Mouse (Mus musculus) neural tube, embryonic 15.5 days (tissue): Measurements from ENCODE around the gene Mindy4. TPM values are rescaled to one million over a fixed set of nuclear protein-coding genes. Genes with fewer than 3 reads are reported as not detected.

Experiments used
- ATAC-seq: fragments of 200-750 bp; cut with Nextera tagmentation; 2 replicates; pipeline ENCODE4 v1.8.0; 2017; ENCODE audit warnings: mild to moderate bottlenecking, moderate TSS enrichment, moderate library complexity; ENCODE audit not compliant: low FRiP score
- H3K27ac ChIP-seq: fragments of 300-500 bp; sonication (generic); replicated peaks from 2 replicates; pipeline ENCODE4 v1.5.1; 2015; ENCODE audit warnings: mild to moderate bottlenecking, inconsistent platforms
- H3K27me3 ChIP-seq: fragments of 300-500 bp; sonication (generic); replicated peaks from 2 replicates; pipeline ENCODE4 v1.6.1; 2015; ENCODE audit warnings: inconsistent platforms
- H3K36me3 ChIP-seq: fragments of 300-500 bp; sonication (generic); 2 replicates; pipeline ENCODE4 v1.6.1; 2015; ENCODE audit warnings: inconsistent platforms
- H3K4me1 ChIP-seq: fragments of 300-500 bp; sonication (generic); 2 replicates; pipeline ENCODE4 v1.6.1; 2015; ENCODE audit warnings: inconsistent platforms
- H3K4me2 ChIP-seq: fragments of 300-500 bp; sonication (generic); 2 replicates; pipeline ENCODE4 v1.6.1; 2015; ENCODE audit warnings: inconsistent platforms, mild to moderate bottlenecking, moderate library complexity
- H3K4me3 ChIP-seq: fragments of 300-500 bp; sonication (generic); replicated peaks from 2 replicates; pipeline ENCODE4 v1.5.1; 2015; ENCODE audit warnings: mild to moderate bottlenecking, inconsistent platforms
- H3K9ac ChIP-seq: fragments of 300-500 bp; sonication (generic); replicated peaks from 2 replicates; pipeline ENCODE4 v1.6.1; 2015; ENCODE audit warnings: mild to moderate bottlenecking, inconsistent platforms
- H3K9me3 ChIP-seq: fragments of 300-500 bp; sonication (generic); replicated peaks from 2 replicates; pipeline ENCODE4 v1.6.1; 2016; ENCODE audit warnings: inconsistent platforms
- WGBS: fragments of 180-500 bp; shearing (Covaris S2); methylation state at CpG from one replicate; pipeline ENCODE4 v1.1.7; 2015; ENCODE audit warnings: mixed read lengths; 5-methylcytosine and 5-hydroxymethylcytosine counted together
- polyA plus RNA-seq: library from polyadenylated mRNA; unstranded; fragments of >200 nt; fragmentation: Nextera tagmentation; extraction: Ambion mirVana; gene quantifications from 2 replicates; pipeline ENCODE4 v1.2.1, GENCODE M21; 2015

Gene Mindy4
- polyA plus RNA-seq, 1 experiment from 2014 or later, result 10.3 TPM

- Histone ChIP-seq H3K36me3 (no peaks in the 10 kb centered on the region), H3K27me3 (no peaks in the 10 kb centered on the region), H3K4me3 (no peak overlapping the region), H3K9me3 (no peaks in the 10 kb centered on the region), H3K4me1 (no peaks in the 10 kb centered on the region), H3K9ac (no peak overlapping the region), H3K4me2 (no peak overlapping the region), H3K27ac (no peak overlapping the region)
- ATAC-seq, result no peak
- WGBS, result 91% methylated on average over 4 of the region's 4 CpGs
These were observed 110.7 kb downstream of the Mindy4 start for GRCm38 (mm10) chr6:55313893-55314292.

DNA sequence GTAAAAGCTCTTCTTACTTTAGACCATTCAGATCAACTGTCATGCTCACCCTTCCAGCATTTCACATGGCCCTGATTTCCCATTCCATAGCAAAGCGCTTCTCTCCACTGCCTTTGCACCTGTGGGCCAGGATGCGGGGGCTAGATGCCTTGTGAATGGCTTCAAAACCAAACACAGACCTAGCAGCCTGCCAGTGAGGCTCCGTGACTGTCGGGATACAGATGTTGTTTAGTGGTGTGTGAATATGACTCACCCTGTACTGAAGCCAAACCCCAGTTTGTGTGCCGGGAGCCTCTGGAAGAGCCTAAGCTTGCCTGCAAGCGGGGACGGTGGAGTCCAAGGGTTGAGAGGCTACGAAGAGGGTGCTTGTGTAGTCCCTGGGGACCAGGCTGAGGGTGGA is 111.4 kb downstream of the Mindy4 start:
- no peak overlapping the region for H3K4me3 ChIP-seq
- H3K9me3 ChIP-seq, result no peaks in the 10 kb centered on the region
- no peak overlapping the region for H3K9ac ChIP-seq
- no peak overlapping the region for H3K27ac ChIP-seq
- H3K36me3 ChIP-seq, result no peaks in the 10 kb centered on the region
- H3K4me2 ChIP-seq, result no peak overlapping the region
- ATAC-seq, result no peak
- H3K4me1 ChIP-seq, result peaks cover 2% of the 10 kb centered on the region; the same call in 1 of the 2 replicates
- H3K27me3 ChIP-seq, result no peaks in the 10 kb centered on the region
- WGBS, result 90% methylated on average over 8 of the region's 8 CpGs

DNA sequence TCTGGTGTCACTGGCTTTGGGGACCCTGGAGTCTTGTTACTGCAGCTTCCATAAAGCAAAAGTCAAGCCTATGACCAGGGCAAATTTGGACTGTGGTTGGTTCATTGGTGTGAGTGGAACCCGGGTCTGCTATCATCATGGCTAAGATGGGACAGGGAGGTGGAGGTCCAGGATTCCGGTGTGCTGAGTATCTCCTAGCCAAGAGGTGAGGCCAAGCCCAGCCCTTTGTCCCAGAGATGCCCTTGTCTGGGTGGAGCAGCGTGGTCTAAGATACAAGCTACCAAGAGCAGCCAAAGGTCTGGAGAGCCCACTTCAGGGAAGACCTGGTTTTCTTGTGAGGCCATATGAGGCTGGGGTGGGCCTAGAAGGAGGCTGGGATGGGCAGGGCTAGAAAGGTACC is 115.4 kb downstream of the Mindy4 start:
- WGBS, result 94% methylated on average over 3 of the region's 3 CpGs
- no peak overlapping the region for H3K9ac ChIP-seq
- H3K4me1 ChIP-seq, result peaks cover 8% of the 10 kb centered on the region; the same call in 1 of the 2 replicates
- H3K9me3 ChIP-seq, result no peaks in the 10 kb centered on the region
- H3K27ac ChIP-seq, result no peak overlapping the region
- no peak overlapping the region for H3K4me3 ChIP-seq
- no peak overlapping the region for H3K4me2 ChIP-seq
- no peak for ATAC-seq
- H3K36me3 ChIP-seq, result no peaks in the 10 kb centered on the region
- no peaks in the 10 kb centered on the region for H3K27me3 ChIP-seq

DNA sequence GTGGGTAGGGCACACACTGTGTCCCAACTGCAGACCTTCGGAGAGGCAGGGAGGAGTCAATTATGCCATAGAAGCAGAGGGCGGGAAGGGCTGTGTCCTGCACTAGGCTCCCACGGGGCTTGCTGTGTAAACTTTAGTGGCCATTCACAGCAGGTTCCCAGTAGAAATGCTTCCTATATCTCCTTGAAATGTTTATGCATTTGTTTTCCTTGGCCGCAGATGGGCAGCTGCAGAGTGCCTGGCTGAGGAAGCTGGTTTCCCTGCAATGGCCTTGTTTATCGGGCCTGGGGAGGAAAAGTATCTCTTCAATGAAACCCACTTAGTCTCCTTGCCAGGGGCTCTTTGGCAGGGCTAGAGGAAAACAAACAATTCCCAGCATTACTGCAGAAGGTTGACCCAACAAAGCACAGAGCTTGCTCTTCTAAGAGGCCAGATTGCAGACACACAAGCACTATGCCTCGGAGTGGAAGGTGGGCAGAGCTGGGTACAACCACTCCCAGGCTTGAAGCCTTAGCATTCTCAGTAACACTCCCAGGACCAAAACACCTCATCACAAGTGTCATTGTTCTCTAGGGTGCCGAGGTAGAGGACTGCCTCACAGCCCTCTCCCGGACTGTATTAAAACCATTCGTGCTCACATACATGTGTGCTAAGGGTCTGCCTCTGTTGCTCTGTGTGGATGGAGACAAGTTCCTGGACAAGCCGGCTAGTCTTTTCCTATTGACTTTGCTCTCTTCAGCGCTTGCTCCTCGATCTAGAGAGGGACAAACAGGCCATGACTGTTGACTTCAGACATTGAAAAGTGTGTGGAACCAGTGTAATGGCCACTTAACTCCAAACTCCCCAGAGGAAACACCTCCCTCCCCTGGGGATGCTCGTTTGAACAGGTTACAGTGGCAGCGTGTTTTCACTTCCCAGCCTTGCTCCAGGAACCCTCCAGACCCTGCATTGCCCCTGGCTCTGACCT is 116.7 kb downstream of the Mindy4 start:
- H3K27me3 ChIP-seq, result no peaks in the 10 kb centered on the region
- H3K4me1 ChIP-seq, result peaks cover 8% of the 10 kb centered on the region; the same call in 1 of the 2 replicates
- no peak for ATAC-seq
- H3K4me3 ChIP-seq, result no peak overlapping the region
- H3K9me3 ChIP-seq, result no peaks in the 10 kb centered on the region
- H3K4me2 ChIP-seq, result no peak overlapping the region
- no peaks in the 10 kb centered on the region for H3K36me3 ChIP-seq
- WGBS, result 69% methylated on average over 14 of the region's 14 CpGs
- H3K9ac ChIP-seq, result no peak overlapping the region
- H3K27ac ChIP-seq, result no peak overlapping the region

GRCm38 (mm10) chr6:55320894-55321293 is 117.7 kb downstream of the Mindy4 start:
- H3K27me3 ChIP-seq, result no peaks in the 10 kb centered on the region
- no peak overlapping the region for H3K27ac ChIP-seq
- no peak overlapping the region for H3K4me3 ChIP-seq
- 89% methylated on average over 4 of the region's 4 CpGs for WGBS
- H3K36me3 ChIP-seq, result no peaks in the 10 kb centered on the region
- no peak for ATAC-seq
- H3K9ac ChIP-seq, result no peak overlapping the region
- peaks cover 8% of the 10 kb centered on the region; the same call in 1 of the 2 replicates for H3K4me1 ChIP-seq
- no peak overlapping the region for H3K4me2 ChIP-seq
- no peaks in the 10 kb centered on the region for H3K9me3 ChIP-seq

DNA sequence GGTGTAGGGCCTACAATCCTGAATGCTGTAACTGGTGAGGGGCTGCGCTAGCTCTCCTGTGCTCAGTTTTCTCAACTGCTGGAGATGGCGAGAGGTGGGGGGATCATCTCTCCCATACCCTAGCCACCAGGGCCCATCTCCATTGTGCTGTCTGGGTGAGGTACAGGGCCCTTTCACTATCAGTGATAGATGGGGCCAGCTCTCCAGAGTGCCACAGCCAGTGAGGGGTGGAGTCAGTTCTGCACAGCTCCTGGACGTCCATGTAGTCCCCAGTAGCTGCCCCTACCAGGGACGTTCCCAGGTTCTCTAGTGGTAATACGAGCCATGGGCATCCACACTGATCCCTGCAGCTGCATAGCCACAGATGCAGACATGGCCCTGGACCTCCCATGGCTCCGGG is 118.3 kb downstream of the Mindy4 start:
- no peak for ATAC-seq
- H3K36me3 ChIP-seq, result no peaks in the 10 kb centered on the region
- H3K27me3 ChIP-seq, result no peaks in the 10 kb centered on the region
- no peaks in the 10 kb centered on the region for H3K9me3 ChIP-seq
- 68% methylated on average over 6 of the region's 6 CpGs for WGBS
- peaks cover 8% of the 10 kb centered on the region; the same call in 1 of the 2 replicates for H3K4me1 ChIP-seq
- H3K27ac ChIP-seq, result no peak overlapping the region
- H3K9ac ChIP-seq, result no peak overlapping the region
- H3K4me3 ChIP-seq, result no peak overlapping the region
- H3K4me2 ChIP-seq, result no peak overlapping the region

GRCm38 (mm10) chr6:55322980-55323379 is 119.8 kb downstream of the Mindy4 start:
- Histone ChIP-seq H3K4me3 (no peak overlapping the region), H3K4me2 (no peak overlapping the region), H3K36me3 (no peaks in the 10 kb centered on the region), H3K9ac (no peak overlapping the region), H3K4me1 (peaks cover 8% of the 10 kb centered on the region; the same call in 1 of the 2 replicates), H3K9me3 (no peaks in the 10 kb centered on the region), H3K27ac (no peak overlapping the region), H3K27me3 (no peaks in the 10 kb centered on the region)
- no peak for ATAC-seq
- WGBS, result 97% methylated on average over 2 of the region's 2 CpGs

DNA sequence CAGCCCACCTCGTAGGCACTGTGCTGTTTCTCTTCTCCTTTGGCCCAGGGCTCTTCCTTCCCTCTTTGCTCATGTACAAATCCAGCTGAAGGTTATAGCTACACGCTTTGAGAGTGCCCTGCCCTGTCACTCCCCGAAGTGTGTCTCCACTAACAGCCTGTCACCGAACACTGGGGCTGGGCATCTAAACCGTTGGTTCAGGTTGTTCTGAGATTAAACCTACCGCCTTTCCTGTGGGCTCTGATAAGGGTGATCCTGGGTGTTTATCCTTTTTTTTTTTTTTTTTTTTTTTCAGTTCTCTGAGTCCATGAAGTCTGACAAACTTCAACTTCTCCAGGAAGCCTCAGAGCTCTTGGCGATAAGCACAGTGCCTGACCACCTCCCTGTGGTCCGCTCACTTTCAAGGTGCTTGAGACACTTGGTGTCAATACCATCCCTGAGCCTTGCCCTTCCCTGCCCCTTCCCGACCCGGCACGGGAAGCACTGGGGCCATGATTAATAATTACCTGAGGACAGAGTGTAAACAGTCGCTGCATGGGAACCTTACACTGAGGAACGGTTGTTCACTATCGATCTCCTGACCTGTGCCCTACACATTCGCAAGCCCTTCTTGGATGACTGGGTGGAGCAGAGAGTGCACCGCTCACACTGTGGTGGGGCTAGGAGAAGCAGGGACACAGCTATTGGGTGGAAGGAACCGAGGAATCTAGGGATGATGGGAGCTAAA is 120.9 kb downstream of the Mindy4 start:
- WGBS, result 88% methylated on average over 17 of the region's 17 CpGs
- peaks cover 8% of the 10 kb centered on the region; the same call in 1 of the 2 replicates for H3K4me1 ChIP-seq
- H3K9ac ChIP-seq, result no peak overlapping the region
- no peak overlapping the region for H3K4me2 ChIP-seq
- no peaks in the 10 kb centered on the region for H3K27me3 ChIP-seq
- no peak for ATAC-seq
- no peak overlapping the region for H3K27ac ChIP-seq
- H3K9me3 ChIP-seq, result no peaks in the 10 kb centered on the region
- H3K4me3 ChIP-seq, result no peak overlapping the region
- H3K36me3 ChIP-seq, result no peaks in the 10 kb centered on the region

GRCm38 (mm10) chr6:55324785-55325184 is 121.6 kb downstream of the Mindy4 start:
- Histone ChIP-seq H3K27ac (no peak overlapping the region), H3K9me3 (no peaks in the 10 kb centered on the region), H3K4me1 (peaks cover 4% of the 10 kb centered on the region; the same call in 1 of the 2 replicates), H3K36me3 (no peaks in the 10 kb centered on the region), H3K27me3 (no peaks in the 10 kb centered on the region), H3K4me2 (no peak overlapping the region), H3K4me3 (no peak overlapping the region), H3K9ac (no peak overlapping the region)
- no peak for ATAC-seq
- 63% methylated on average over 1 of the region's 1 CpGs for WGBS

DNA sequence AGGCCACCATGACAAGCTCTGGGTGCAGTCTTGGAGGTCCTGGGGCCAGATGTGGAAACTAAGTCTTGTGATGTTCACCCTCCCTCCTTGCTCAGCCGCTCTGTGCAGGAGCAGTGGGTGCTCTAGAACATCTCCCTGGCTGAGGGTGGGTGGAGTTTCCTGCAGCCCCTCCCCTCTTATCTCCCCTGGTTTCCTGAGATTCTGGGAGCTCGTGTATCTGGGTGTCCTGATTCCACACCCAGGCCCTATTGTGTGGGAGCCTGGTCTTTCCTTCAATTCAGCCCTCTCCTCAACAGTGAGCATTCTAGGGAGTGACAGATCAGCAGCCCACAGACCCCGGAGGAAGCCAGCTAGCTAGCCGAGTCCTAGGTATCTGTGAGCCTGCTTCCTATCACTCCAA is 123.1 kb downstream of the Mindy4 start:
- H3K9me3 ChIP-seq, result no peaks in the 10 kb centered on the region

DNA sequence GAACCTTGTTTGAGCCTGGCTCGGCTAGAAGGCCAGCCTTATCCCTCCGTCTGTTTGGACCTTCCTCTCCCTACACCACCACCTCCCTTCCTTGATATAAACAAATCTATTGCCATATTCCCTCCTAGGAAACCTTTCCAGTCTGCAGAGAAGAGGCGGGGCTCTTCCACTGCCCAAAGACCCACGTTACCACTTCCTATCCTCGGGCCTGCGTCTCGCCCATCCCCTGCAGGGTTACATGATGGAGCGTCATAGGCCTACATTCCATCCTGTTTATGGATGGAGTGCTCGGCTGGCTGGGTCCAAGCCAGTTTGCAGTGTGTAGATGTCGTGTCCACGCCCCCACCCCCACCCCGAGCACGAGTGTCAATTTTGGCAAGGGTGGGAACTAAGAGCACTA is 124.1 kb downstream of the Mindy4 start:
- Histone ChIP-seq H3K4me3 (no peak overlapping the region), H3K4me2 (no peak overlapping the region), H3K36me3 (no peaks in the 10 kb centered on the region), H3K9me3 (no peaks in the 10 kb centered on the region), H3K27ac (no peak overlapping the region), H3K9ac (no peak overlapping the region), H3K27me3 (no peaks in the 10 kb centered on the region), H3K4me1 (peaks cover 10% of the 10 kb centered on the region)
- WGBS, result 91% methylated on average over 13 of the region's 13 CpGs
- no peak for ATAC-seq

More for the DNA sequence above, 123.1 kb downstream of the Mindy4 start:
- H3K4me3 ChIP-seq, result no peak overlapping the region
- no peak overlapping the region for H3K4me2 ChIP-seq
- no peak overlapping the region for H3K27ac ChIP-seq
- no peaks in the 10 kb centered on the region for H3K27me3 ChIP-seq
- 85% methylated on average over 4 of the region's 4 CpGs for WGBS
- ATAC-seq, result no peak
- H3K4me1 ChIP-seq, result 0 out of 2 replicates have a peak, but pooled peaks cover under 1% of the 10 kb centered on the region
- no peak overlapping the region for H3K9ac ChIP-seq
- no peaks in the 10 kb centered on the region for H3K36me3 ChIP-seq
